Mouse (Mus musculus): ENCODE measurements around the gene Grm5.

- TF ChIP-seq CTCF (IDR thresholded peaks at IDR 0.05; ENCODE audit: borderline replicate concordance, extremely low read depth, insufficient read depth, insufficient read length) (no peak), POLR2A (IDR thresholded peaks at IDR 0.05; ENCODE audit: borderline replicate concordance, extremely low read depth, insufficient read depth, insufficient read length, poor library complexity, severe bottlenecking) (no peak)
These were observed 80.1 kb downstream of the Grm5 start for GRCm38 (mm10) chr7:87664041-87664440.
